Mouse (Mus musculus): ENCODE results near the gene Gm14226.

DNA sequence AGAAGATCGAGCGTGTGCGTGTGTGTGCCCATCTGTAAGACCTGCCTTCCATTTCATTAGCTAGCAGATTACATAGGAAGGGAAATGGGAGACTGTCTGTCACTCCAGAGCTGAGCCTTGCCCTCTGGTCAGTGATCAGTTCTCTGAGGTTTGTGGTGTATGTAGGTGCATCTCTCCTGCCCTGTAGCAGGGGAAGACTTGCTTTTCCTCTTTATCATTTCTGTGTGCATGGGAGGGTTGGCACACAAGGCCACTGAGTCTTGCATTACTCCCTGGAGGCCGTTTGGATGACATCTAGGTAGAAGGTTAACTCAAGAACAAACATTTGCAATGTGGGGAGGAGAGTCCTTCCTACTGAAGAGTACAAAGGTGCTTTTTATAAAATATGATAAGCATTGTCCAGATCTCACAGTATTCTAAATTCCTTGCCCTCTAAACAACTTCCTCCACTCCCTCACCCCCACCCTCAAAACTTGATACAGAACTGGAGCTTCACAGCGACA is 38.1 kb downstream of the Gm14226 start:
- TF ChIP-seq CTCF (IDR thresholded peaks at IDR 0.05) (no peak), EP300 (IDR thresholded peaks at IDR 0.05) (no peak)
